Mouse (Mus musculus): ENCODE data around the gene Zfp64. TPM values are rescaled to one million over a fixed set of nuclear protein-coding genes. Genes with fewer than 3 reads are reported as not detected.
A peak's percentile ranks its signal among the peaks of the same experiment; 100 is the strongest.

The Zfp64 gene
- total RNA-seq (2014; fragmentation: Nextera tagmentation) (17.2 and 22.5 TPM in 2 replicates), total RNA-seq (2017) (31.3 and 35.5 TPM in 2 replicates)

DNA sequence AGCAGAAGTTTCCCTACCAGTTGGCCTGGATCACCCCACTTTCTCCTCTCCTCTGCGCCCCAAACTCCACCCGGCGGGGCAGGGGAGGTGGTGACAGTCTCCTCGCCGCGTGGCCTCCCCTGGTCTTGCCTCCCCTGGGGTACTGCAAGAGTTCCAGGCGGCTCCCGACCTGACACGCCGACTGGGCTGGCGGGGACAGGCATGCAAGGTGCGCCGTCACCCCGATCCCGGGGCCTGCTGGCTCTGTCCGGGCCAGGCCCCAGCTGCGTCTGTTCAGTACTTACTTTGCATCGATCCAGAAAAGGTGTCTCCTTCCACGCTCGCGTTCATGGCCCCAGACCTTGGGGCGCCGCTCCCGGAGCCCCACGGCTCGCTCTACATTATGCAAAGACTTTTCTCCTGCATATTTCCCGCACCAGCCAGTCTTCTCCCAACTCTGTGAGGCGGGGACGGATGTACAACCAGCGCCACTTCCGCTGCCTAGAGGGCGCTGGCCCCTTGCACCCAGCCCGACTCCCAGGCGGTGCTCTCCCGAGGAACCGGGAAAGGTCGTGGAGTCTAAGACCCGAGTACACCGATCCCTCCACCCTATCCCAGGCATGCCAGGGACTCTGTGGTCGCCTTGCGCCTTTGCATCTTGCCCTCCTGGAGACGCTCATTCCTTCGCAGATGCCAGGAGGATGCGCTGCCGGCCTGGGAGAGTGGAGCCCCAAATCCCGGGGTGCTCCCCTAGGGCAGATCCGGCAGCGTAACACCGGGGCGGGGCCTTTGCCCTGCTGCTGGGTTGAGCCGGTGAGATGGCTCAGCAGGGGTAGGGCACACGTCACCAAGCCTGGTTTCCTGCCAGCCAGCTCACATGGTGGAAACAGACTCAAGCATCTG, at the start of gene Zfp64:
Gene Zfp64, minus strand, starts transcription at position 753 of the 882 bp plus-strand sequence.
- peak; percentile 94 for ATAC-seq (replicated peaks; ENCODE audit: low FRiP score, low TSS enrichment, poor library complexity, severe bottlenecking)

DNA sequence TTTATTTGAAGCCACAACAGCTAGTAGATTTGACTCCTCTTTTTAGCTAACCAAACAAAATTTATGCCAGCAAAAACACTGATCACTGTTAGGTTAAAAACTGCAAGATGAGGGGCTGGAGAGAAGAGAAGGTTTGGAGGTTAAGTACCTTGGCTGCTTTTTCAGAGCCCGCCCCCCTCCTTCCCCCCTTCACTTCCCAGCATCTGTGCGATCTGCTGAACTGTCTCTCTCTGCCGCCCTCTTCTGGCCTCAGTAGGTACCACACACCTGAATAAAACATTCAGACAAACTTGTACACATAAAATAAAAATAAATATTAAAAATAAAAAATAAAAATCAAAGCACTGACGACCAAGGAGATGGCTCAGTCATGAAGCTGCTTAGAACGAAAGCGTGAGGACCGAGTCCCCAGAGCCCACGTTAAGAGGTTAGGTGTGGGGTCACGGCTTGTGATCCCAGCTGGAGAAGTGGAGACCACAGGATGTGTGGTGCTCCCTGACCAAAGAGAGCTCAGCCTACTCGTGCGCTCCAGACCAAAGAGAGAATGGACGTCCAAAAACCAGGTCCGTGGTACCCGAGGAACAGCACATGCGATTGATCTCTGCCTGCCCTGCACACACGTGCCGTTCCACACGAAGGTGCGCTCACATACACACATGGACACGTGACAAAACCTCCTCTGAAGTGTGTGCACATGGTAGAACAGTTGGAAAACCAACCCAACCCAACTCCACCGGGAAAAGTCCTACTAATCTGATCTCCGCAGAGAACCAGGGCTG, 37.4 kb upstream of the Zfp64 start:
- ATAC-seq (replicated peaks; ENCODE audit: low FRiP score, low TSS enrichment, poor library complexity, severe bottlenecking) = peak; percentile 75; the same call in 1 of the 2 replicates

DNA sequence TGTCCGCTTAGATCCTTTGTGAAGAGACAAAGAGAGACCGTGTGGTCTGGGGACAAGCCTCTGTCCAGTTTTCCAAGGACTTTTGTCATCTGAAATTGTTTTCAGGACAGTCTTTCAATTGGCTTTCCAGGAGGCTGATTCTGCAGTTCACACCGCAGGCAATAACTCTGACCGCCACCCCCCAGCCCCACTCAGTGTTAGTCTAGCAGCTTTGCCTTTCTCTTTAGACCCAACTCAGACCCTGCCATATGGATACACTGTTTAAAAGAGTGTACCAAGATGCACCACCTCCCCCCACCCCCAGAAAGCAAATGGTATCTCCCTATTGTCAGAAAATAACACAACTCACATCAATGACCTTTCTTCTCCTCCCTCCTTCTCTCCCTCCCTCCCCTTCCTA, 35.6 kb upstream of the Zfp64 start:
- ATAC-seq (replicated peaks; ENCODE audit: low FRiP score, low TSS enrichment, poor library complexity, severe bottlenecking) = no peak

DNA sequence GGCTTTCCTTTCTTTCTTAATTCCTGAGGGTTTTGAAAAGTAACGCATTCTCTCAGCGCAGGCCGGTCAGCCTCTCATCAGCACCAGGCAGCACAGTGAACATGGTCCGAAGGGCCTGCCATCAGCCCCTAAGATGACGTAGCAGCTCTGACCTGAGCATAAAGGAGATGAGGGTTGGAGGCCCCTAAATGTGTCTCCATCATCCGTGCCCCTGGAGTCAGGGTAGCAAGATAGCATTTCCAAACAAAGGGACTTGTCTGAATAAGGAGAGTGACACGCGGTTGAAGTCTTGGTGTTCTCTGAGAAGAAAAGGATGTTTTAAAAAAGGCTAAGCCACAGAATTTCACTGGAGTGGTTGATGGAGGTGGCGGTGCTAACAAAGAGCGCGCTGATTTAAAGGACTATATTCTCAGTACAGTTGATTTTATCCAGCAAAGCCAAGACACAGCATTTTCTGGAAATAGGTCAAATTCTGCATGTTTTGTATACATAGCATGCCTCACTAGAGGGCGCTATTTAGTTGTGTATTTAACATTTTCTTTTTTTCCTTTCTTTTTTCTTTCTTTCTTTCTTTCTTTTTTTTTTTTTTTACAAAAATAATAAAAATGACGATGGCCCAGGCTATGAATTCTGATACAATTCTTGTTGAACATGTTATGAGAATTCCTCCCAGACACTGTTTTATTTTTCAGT, 34.8 kb upstream of the Zfp64 start:
- ATAC-seq (replicated peaks; ENCODE audit: low FRiP score, low TSS enrichment, poor library complexity, severe bottlenecking) = no peak

DNA sequence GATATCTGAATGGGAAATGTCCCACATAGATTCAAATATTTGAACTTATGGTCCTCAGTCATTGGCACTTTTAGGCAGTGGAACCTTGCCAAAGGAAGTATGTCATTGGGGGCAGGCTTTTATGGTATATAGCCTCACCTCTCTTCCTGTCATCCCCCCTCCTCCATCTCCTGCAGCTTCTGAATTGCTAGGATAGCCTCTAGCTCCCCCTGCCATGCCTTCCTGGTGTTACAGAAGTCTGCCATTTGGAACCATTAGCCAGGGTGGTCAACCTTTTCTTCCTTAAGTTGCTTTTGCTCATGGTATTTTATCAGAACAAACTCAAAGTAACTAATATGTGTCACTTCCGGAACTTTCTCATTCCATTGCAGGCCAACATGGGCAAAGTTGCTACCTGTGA, 32.7 kb upstream of the Zfp64 start:
- ATAC-seq (replicated peaks; ENCODE audit: low FRiP score, low TSS enrichment, poor library complexity, severe bottlenecking) = no peak

DNA sequence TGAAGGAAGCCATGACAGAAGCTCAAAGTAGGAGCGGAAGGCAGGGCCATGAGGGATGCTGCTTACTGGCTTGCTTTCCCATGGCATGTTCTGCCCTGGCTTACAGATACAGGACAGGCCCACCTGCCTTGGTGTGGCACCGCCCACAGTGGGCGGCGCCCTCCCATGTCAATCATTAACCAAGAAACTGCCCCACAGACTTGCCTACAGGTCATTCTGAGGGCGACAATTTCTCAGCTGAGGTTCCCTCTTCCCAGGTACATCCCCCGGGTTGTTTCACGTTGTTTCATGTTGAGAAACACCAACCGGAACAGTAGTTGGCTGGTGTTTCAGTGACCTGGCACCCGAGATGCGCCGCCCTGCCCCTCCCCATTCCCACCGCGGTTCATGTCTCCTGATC, 32.0 kb upstream of the Zfp64 start:
- no peak for ATAC-seq (replicated peaks; ENCODE audit: low FRiP score, low TSS enrichment, poor library complexity, severe bottlenecking)

DNA sequence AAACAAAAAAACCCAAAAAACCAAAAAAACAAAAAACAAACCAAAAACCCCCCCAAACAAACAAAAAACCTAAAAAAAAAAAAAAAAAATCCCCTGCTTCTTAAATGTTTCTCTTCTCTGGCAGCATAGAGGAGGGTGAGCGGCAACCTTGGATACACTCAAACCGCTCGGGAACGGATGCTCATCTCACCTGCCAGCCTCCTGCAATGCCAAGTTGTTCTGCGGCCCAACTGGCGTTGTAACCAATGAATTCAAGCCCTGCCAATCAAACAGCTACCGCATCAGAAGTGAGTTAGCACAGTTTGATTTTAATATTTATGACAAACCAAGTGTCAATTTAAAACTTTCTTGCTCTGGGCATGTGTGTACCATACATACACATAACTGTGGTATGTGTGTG, 26.6 kb upstream of the Zfp64 start:
- ATAC-seq (replicated peaks; ENCODE audit: low FRiP score, low TSS enrichment, poor library complexity, severe bottlenecking) = no peak

DNA sequence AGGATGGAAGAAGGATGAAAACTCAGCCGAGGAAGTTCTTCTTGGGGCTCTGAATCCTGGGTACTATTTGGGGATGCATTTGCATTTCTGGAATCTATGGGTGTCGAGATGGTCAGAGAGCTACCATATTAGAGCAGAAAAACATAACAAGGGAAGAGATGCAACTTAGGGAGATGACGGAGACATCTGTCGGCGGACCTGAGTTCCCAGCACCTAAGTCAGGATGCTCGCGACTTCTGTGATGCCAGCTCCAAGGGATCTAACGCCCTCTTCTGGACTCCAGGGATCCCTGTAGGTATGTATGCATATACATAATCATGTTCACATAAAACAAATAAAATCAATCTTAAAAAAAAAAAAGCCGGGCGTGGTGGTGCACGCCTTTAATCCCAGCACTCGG, 26.1 kb upstream of the Zfp64 start:
- ATAC-seq (replicated peaks; ENCODE audit: low FRiP score, low TSS enrichment, poor library complexity, severe bottlenecking) = no peak

DNA sequence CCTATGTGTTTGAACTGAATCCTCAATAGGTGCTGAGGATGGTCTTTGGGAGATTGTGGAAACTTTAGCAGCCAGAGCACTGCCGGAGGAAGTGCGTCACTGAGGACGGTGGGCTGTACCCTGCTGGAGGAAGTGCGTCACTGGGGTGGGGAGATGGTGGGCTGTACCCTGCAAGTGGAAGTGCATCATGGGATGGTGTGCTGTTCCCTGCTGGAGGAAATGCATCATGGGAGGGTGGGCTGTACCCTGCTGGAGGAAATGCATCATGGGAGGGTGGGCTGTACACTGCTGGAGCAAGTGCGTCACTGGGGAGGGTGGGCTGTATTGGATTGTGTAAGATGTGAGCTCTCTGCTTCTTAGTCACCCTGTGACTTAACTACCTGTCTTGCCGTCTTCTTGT, 25.5 kb upstream of the Zfp64 start:
- ATAC-seq (replicated peaks; ENCODE audit: low FRiP score, low TSS enrichment, poor library complexity, severe bottlenecking) = peak; percentile 78

DNA sequence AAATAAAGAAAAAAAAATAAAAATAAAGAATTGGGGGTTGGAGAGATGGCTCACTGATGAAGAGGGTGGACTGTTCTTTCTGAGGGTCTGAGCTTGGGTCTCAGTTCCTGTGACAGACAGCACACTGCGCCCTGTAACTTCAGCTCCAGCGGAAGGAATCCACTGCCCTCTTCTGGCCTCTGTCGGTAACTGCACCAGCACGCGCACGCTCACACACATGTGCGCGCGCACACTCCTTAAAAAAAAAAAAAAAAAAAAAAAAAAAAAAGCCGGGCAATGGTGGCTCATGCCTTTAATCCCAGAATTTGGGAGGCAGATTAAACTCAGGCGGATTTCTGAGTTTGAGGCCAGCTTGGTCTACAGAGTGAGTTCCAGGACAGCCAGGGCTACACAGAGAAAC, 24.4 kb upstream of the Zfp64 start:
- no peak for ATAC-seq (replicated peaks; ENCODE audit: low FRiP score, low TSS enrichment, poor library complexity, severe bottlenecking)

DNA sequence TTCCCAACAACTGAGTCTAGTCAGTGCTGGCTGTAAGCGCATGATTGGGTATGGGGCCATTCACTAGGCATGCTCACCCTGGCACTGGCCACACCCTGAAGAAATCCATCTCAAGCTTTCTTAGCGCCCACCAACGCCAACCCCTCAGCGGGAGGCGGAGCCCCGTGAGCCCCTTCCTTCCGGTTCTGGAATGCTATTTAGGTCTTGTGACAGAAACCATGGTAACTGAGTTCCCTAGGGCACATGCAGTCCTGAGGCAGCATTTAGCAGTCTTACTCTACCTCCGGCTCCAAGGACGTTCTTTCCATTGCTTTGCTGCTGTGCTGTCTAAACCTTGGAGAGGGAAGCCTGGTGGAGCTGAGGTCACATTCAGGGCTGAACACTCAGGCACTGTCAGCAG, 22.6 kb upstream of the Zfp64 start:
- ATAC-seq (replicated peaks; ENCODE audit: low FRiP score, low TSS enrichment, poor library complexity, severe bottlenecking) = no peak

DNA sequence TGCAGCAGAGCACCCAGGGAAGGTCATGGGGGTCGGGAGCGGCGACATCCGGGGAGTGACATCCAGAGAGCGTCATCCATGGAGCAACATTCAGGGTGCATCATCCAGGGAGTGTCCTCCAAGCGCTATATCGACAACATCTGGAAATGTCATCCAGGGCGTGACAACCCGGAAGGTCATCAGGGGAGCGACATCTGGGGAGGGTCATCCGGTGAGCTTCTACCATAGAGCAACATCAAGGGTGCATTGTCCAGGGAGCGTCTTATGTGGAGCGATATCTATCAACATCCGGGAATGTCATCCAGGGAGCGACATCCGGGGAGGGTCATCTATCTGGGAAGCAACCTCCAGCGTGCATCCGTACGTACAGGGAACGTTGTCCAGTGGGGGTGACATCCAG, 14.7 kb upstream of the Zfp64 start:
- no peak for ATAC-seq (replicated peaks; ENCODE audit: low FRiP score, low TSS enrichment, poor library complexity, severe bottlenecking)

DNA sequence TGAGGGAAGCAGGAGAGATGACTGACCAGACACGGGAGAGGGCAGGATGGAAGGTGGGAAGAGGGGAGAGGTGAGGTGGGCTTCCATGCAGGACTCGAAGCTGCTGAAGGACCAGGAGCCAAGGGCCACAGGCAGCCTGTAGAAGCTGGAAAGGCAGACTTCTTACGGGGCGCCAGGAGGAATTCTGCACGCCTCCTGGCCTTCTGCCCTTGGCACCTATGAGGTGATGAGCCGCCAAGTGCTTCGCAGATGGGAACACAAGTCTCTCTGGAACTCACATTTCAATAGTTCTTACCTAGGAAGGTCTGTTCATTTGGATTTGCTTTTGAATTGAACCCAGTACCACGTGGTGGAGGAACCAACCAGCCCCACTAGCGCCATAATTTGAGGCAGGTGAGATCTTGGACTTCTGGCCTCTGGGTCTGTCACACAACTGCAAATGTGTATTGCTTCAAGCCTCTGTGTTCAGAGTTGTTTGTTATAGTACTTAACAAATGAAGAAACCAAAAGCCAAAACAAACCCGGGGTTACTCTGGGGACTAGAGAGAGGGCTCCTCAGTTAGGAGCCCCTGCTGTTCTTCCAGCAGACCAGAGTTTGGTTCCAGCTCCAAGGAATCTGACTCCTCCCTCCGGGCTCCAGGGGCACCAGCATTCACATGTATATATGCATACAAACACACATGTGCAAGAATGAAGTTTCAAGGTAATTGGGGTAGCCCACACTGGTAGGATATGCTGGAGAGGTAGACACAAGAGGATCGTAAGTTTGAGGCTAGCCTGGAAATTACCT, 12.9 kb upstream of the Zfp64 start:
- no peak for ATAC-seq (replicated peaks; ENCODE audit: low FRiP score, low TSS enrichment, poor library complexity, severe bottlenecking)

DNA sequence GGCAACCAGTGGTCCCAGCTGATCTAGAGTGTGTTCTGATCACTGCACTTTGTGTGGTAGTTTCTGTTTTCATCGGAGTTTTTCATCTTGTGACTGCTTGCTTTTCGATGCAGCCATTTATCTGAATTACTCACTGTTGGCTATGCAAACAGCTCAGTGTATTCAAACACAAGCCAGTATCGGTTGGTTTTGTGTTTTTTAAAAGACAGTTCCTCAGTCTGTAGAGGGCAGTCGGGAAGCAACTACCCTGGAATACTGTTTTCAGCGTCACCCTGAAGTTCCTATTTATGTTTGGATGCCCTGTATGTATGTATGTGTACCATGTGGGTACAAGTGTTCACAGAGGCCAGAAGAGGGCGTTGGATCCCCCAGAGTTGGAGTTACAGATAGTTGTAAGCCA, 11.1 kb upstream of the Zfp64 start:
- no peak for ATAC-seq (replicated peaks; ENCODE audit: low FRiP score, low TSS enrichment, poor library complexity, severe bottlenecking)

DNA sequence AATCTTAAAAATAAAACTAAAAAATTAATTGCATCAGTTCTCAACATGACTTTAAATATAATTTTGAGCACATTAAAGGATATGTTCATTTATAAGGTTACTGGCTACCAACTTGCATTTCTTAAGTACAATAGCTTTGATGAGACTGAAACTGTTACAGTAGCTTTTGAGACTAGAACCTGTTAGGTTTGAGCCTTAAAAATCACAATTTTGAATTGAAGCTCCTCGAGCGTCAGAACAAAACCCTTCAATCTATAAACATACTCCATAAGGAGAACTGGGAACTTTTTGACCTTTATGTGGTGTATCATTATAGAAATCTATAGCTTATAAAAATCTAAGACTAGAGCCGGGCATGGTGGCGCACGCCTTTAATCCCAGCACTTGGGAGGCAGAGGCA, 9.5 kb upstream of the Zfp64 start:
- no peak for ATAC-seq (replicated peaks; ENCODE audit: low FRiP score, low TSS enrichment, poor library complexity, severe bottlenecking)

DNA sequence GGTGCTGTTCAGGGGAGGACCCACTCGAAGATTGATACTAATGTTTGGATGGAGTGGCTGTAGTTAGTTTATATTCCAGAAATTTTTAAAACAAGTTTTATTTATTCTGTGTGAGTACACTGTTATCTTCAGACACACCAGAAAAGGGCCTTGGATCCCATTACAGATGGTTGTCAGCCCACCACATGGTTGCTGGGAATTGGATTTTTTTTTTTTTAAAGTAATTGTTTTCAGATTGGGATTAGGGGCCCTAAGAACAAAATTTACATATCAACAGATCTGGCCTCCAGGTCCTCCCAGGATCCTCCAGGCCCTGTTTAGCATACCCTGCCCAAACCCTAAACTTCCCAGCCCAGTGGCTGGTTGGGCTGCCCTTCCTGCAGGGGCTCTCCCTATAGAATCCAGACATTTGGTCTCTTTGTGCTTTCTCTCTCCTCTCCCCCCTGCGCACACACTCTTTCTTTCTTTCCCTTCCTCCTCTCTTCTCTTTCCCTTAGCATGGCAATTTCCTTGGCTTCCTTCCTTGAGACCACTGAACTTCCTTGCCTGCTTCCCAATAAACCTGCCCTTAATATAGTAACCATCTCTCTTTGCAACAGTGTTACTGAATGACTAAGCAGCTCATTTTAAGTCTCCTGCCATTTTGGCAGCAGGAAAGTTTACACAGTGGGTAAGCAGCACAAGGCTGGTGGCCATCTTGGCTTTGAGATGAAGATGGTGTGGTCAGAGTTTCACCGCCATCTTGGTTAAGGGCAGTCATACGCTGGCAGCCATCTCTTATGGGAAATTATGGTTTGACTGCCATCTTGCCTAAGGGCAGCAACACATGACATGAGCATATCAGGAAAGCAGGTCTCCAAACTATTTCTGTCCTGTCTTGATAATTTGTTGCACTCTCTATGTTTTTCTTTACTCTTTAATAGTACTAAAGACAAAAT, 6.6 kb upstream of the Zfp64 start:
- ATAC-seq (replicated peaks; ENCODE audit: low FRiP score, low TSS enrichment, poor library complexity, severe bottlenecking) = no peak

DNA sequence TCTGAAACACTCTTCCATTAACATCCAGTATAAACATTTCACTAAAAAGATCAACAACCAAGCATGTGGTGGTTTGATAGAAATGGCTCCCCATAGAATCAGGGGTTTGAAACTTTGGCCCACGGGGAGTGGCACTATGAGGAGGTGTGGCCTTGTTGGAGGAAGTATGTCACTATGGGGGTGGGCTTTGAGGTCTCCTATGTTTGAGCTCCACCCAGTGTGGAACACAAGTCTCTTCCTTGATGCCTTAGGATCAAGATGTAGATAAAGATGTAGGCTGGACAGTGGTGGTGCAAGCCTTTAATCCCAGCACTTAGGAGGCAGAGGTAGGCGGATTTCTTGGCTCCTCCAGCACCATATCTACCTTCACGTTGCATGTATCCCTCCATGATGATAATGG, 5.4 kb upstream of the Zfp64 start:
- no peak for ATAC-seq (replicated peaks; ENCODE audit: low FRiP score, low TSS enrichment, poor library complexity, severe bottlenecking)

DNA sequence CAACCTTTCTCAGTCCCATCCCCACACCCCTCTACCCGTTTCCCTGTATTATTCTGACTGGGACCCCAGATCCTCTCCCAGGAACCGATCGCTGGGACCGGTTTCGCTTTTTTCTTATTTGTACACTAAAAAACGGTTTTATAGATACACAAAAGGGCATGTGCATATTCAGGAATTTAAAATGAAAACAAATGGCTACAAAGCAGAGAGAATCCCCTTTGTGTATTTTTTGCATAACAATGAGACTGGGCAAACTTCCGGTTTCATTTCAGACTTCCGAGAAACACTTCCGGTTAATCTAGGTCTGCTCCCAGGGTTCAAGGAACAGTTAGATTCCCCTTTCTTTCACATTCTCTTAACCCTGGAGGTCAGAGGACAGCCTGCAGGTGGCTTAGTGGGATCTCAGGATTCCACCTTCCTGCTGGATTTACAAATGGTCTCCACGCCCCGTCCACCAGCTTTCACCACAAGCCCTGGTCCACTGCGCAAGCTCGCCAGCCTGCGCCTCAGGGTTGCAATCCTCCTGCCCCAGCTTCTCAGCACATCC, 4.0 kb upstream of the Zfp64 start:
- no peak for ATAC-seq (replicated peaks; ENCODE audit: low FRiP score, low TSS enrichment, poor library complexity, severe bottlenecking)
